Mouse (Mus musculus): Measurements from ENCODE around the gene Frmpd4. TPM values are rescaled to one million over a fixed set of nuclear protein-coding genes. Genes with fewer than 3 reads are reported as not detected.

Gene Frmpd4
- polyA plus RNA-seq, 1 experiment from 2014 or later: not detected

DNA sequence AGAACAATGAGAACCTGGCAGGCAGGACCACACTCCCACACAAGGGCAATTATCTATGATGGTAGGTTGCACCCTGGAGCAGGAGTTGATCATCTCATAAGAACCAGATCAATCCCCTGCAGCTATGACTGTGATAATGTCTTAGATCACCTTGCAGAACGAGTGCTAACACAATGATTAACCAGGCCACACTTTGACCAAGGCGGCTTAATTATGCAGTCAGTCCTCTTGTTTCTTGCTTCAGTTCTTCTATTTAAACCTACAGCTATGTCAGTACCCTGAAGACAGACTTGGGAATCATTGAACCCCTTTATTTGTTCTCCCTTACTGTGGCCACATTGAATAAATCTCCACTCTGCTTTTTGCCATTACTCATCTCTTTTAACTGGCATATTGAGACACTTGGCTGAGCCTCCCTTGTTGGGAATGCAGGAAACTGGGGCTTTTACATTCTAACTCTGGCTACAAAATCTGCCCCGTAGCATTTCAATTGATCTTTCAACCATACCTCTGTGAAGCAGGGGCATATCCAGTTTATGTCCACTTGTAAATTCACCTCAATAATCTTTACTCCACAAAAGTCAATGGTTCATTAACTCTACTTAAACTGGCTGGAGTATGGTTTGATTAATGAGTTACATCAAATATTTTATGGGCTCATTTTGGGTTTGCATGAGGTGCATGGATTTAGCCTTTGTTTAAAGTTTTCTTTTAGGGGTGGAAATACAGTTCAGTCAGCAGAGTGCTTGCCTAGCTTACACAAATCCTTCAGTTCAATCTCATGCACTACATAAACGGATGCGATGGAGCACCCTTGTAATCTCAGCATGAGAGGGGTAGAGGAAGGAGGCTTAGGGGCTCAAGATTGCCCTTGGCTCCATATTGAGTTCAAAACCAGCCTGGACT, 227.5 kb downstream of the Frmpd4 start:
- Histone ChIP-seq H3K27ac (no peak overlapping the region), H3K9me3 (replicated peaks) (no peaks in the 10 kb centered on the region), H3K4me3 (replicated peaks) (no peak overlapping the region), H3K27me3 (no peaks in the 10 kb centered on the region), H3K4me1 (replicated peaks) (no peaks in the 10 kb centered on the region), H3K9ac (no peak overlapping the region), H3K4me2 (no peak overlapping the region), H3K36me3 (no peaks in the 10 kb centered on the region)
- DNase-seq (no peak), ATAC-seq (ENCODE audit: low read depth) (no peak)
- 58% methylated on average over 5 of the region's 5 CpGs for WGBS (ENCODE audit: insufficient replicate concordance)

DNA sequence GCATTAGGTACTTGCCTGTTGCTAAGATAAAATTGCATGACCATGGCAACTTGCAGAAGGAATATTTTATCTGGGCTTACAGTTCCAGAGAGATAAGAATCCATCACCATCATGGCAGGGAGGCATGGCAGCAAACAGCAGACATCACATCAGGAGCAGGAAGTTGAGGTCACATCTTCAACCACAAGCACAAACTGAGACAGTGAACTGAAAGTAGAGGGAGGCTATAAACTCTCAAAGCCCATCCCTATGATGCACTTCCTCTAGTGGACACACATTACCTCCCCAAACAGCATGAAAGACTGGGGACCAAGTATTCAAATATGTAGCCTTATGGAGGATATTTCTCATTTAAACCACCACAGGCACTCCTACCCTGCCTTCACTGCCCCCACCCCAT, 238.8 kb downstream of the Frmpd4 start:
- no peak overlapping the region for H3K27ac ChIP-seq
- no peak overlapping the region for H3K9ac ChIP-seq
- DNase-seq (no peak), ATAC-seq (ENCODE audit: low read depth) (no peak)
- H3K4me1 ChIP-seq (replicated peaks): no peaks in the 10 kb centered on the region
- no peak overlapping the region for H3K4me3 ChIP-seq (replicated peaks)
- no peaks in the 10 kb centered on the region for H3K9me3 ChIP-seq (replicated peaks)
- H3K36me3 ChIP-seq: no peaks in the 10 kb centered on the region
- H3K4me2 ChIP-seq: no peak overlapping the region
- H3K27me3 ChIP-seq: no peaks in the 10 kb centered on the region

DNA sequence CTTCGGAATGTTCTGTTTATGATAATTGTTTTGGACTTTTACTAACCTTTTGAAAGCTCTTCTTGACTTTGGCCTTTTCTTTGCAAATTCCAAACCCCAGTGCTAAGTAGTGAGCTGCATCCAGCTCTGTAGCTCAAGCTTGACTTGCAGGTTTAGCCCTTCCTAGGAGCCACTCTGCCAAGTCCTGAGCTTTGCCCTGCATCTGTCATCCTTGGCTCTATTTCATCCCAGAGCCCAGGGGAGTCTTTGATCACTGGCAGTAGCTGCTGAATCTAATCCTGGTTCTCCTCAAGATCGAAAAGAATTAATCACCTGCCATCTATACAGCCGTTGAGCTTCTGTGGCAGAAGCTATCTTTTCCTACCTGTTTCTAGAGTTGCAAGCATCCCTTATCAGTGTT, 251.9 kb downstream of the Frmpd4 start:
- 64% methylated on average over 3 of the region's 3 CpGs for whole genome bisulfite sequencing (ENCODE audit: insufficient replicate concordance)
- H3K4me3 ChIP-seq (replicated peaks): no peak overlapping the region
- H3K27me3 ChIP-seq: no peaks in the 10 kb centered on the region
- no peaks in the 10 kb centered on the region for H3K9me3 ChIP-seq (replicated peaks)
- H3K4me1 ChIP-seq (replicated peaks): no peaks in the 10 kb centered on the region
- H3K27ac ChIP-seq: no peak overlapping the region
- H3K4me2 ChIP-seq: no peak overlapping the region
- no peak overlapping the region for H3K9ac ChIP-seq
- no peak for ATAC-seq (ENCODE audit: low read depth)
- no peak for DNase-seq
- H3K36me3 ChIP-seq: no peaks in the 10 kb centered on the region

DNA sequence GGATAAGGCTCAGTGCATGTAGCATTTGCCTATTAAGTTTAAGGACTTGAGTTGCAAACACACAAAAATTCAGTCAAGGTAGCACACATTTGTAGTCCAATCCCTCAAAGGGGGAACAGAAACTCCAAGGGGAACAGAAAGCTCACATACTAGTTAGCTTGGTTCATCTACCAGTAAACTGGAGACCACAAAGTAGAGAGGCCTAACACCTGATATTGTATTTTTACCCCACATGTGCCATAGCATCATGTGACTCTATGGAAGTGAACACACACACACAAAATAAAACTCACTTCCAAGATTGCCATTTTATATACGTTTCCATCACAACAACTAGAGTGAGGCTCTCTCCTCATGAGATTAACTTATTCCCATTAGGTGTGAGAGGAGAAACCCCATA, 264.9 kb downstream of the Frmpd4 start:
- no peaks in the 10 kb centered on the region for H3K4me1 ChIP-seq (replicated peaks)
- no peak overlapping the region for H3K4me3 ChIP-seq (replicated peaks)
- H3K9ac ChIP-seq: no peak overlapping the region
- 42% methylated on average over 1 of the region's 1 CpGs for WGBS (ENCODE audit: insufficient replicate concordance)
- no peaks in the 10 kb centered on the region for H3K36me3 ChIP-seq
- H3K27ac ChIP-seq: no peak overlapping the region
- no peak for DNase-seq
- H3K27me3 ChIP-seq: no peaks in the 10 kb centered on the region
- no peaks in the 10 kb centered on the region for H3K9me3 ChIP-seq (replicated peaks)
- no peak for ATAC-seq (ENCODE audit: low read depth)
- H3K4me2 ChIP-seq: no peak overlapping the region

DNA sequence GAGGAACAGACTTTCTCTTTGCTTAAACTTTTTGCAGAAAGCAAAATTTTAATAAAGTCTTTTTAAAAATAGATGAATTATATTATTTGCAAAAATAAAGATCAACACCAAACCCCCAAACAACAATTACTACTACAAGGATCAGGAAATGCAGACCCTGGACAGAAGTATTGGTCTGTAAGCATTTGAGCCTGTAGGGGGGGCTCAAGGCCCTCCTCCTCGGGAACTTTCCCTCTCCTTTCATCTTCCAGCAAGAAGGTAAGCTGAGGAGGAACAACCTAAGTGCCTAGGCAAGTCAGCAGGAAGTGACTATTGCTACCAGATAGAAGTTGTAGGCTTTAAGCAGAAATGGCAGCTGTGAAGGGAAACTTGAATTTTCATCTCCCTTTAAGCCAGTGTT, 266.9 kb downstream of the Frmpd4 start:
- H3K27me3 ChIP-seq: no peaks in the 10 kb centered on the region
- H3K4me3 ChIP-seq (replicated peaks): no peak overlapping the region
- WGBS (ENCODE audit: insufficient replicate concordance): 6% methylated on average over 1 of the region's 1 CpGs
- ATAC-seq (ENCODE audit: low read depth): no peak
- no peaks in the 10 kb centered on the region for H3K36me3 ChIP-seq
- H3K27ac ChIP-seq: no peak overlapping the region
- H3K9me3 ChIP-seq (replicated peaks): no peaks in the 10 kb centered on the region
- no peak overlapping the region for H3K9ac ChIP-seq
- H3K4me2 ChIP-seq: no peak overlapping the region
- no peak for DNase-seq
- H3K4me1 ChIP-seq (replicated peaks): no peaks in the 10 kb centered on the region

DNA sequence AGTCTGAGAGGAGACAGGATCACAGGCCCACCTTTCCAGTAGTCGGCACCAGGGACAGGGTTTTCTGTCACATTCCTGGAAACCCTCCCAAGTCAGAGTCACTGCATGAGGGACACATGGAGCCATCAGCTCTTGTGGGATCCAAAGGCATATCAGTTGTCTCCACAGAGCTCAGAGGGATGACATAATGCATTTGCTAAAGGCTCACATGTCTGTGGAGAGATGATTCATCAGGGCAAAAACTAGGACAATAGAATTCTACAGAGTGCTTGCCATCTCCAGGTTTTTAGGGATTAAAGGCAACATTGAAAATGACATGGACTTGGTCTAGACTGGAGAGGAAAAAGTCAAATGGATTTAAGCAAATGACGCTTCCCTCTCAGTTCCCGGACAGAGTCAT, 284.5 kb downstream of the Frmpd4 start:
- Histone ChIP-seq H3K9me3 (replicated peaks) (no peaks in the 10 kb centered on the region), H3K27ac (no peak overlapping the region), H3K4me2 (no peak overlapping the region), H3K9ac (no peak overlapping the region), H3K4me3 (replicated peaks) (no peak overlapping the region), H3K4me1 (replicated peaks) (no peaks in the 10 kb centered on the region), H3K27me3 (no peaks in the 10 kb centered on the region), H3K36me3 (no peaks in the 10 kb centered on the region)
- WGBS (ENCODE audit: insufficient replicate concordance): 79% methylated on average over 3 of the region's 3 CpGs
- DNase-seq: no peak
- ATAC-seq (ENCODE audit: low read depth): no peak

DNA sequence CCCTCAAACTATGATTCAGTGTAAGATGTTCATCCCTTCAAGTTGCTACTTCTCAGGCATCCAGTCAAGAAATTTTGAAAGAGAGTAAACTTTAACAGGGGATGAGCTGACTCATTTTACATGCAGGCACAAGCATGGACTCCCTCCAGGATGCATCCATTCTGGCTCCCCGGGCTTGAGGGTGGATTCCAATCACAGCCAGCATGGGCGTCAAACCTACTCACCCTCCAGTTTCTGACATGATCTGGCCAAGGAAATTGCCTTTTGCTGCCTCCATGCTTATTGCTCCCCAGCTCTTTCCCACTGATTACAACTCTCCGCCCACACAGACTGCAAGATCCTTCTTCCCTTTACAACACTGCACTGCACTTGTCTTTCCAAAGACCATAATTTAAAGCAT, 370.0 kb downstream of the Frmpd4 start:
- Histone ChIP-seq H3K9me3 (replicated peaks) (no peaks in the 10 kb centered on the region), H3K9ac (no peak overlapping the region), H3K36me3 (no peaks in the 10 kb centered on the region), H3K4me3 (replicated peaks) (no peak overlapping the region), H3K4me1 (replicated peaks) (no peaks in the 10 kb centered on the region), H3K27ac (no peak overlapping the region), H3K4me2 (no peak overlapping the region), H3K27me3 (no peaks in the 10 kb centered on the region)
- WGBS (ENCODE audit: insufficient replicate concordance): 51% methylated on average over 3 of the region's 3 CpGs
- DNase-seq (no peak), ATAC-seq (ENCODE audit: low read depth) (no peak)

DNA sequence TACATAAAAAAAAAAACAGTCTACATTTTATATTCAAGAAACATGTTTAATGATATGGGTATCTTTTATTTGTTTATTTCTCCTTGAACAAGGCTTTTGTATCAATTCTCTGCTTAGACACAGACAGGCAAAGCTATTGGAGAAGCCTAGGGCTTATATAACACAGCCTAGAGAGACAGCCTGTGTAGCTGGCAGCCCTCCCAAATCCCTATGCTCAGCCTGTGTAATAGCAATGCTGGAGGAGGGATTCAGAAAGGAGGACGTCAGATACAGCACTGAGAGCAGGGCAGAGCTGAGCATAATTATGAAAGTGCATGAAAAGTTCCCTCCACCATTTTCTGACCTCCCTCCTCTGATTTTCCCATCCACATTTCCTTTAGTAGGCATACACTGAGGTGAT, 385.1 kb downstream of the Frmpd4 start:
- no peak overlapping the region for H3K4me2 ChIP-seq
- H3K27me3 ChIP-seq: no peaks in the 10 kb centered on the region
- H3K9ac ChIP-seq: no peak overlapping the region
- 30% methylated on average over 1 of the region's 1 CpGs for WGBS (ENCODE audit: insufficient replicate concordance)
- no peak overlapping the region for H3K4me3 ChIP-seq (replicated peaks)
- no peaks in the 10 kb centered on the region for H3K4me1 ChIP-seq (replicated peaks)
- H3K27ac ChIP-seq: no peak overlapping the region
- H3K36me3 ChIP-seq: no peaks in the 10 kb centered on the region
- no peaks in the 10 kb centered on the region for H3K9me3 ChIP-seq (replicated peaks)
- DNase-seq: no peak
- ATAC-seq (ENCODE audit: low read depth): no peak

DNA sequence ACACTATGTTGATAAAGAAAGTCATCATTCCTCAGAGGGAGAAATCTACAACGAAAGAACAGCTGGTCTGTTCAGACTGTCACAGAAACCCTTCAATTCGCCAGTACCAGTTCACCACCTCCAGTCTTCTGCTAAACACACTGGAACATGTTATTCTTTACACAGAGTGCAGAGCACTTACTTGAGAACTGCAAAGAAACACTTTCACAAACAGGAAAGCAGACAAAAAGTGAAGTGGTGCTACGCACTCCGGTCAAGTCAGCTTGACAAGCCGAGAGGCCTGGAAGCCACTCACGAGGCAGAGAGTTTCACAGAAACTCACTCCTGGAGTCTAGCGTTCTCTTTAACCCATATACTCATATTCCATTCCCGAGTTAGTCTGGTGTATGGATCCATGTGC, 387.5 kb downstream of the Frmpd4 start:
- DNase-seq: no peak
- H3K4me1 ChIP-seq (replicated peaks): no peaks in the 10 kb centered on the region
- H3K9me3 ChIP-seq (replicated peaks): no peaks in the 10 kb centered on the region
- H3K36me3 ChIP-seq: no peaks in the 10 kb centered on the region
- H3K9ac ChIP-seq: no peak overlapping the region
- H3K27ac ChIP-seq: no peak overlapping the region
- H3K4me3 ChIP-seq (replicated peaks): no peak overlapping the region
- ATAC-seq (ENCODE audit: low read depth): no peak
- H3K27me3 ChIP-seq: no peaks in the 10 kb centered on the region
- WGBS (ENCODE audit: insufficient replicate concordance): 62% methylated on average over 8 of the region's 8 CpGs
- H3K4me2 ChIP-seq: no peak overlapping the region

DNA sequence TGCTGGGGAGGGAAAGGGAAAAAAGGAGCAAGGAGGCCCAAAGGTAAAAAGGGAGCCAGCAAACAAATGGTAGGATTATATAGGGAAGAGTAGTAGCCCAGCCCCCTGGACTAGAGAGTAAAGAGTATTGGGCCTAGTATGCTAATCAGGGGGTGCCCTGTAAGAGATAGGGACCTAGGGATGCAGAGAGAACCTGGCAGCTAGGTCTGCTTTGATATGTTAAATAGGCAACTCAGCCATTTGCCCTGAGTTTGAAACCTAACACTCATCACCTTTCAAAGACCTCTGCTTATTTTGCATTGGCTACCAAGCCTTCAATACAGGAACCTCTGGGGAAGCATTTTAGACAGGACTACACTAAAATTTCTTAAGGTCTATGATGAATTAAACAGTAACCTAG, 414.0 kb downstream of the Frmpd4 start:
- Histone ChIP-seq H3K4me3 (replicated peaks) (no peak overlapping the region), H3K4me1 (replicated peaks) (no peaks in the 10 kb centered on the region), H3K9ac (no peak overlapping the region), H3K36me3 (no peaks in the 10 kb centered on the region), H3K27ac (no peak overlapping the region), H3K4me2 (no peak overlapping the region), H3K27me3 (no peaks in the 10 kb centered on the region), H3K9me3 (replicated peaks) (no peaks in the 10 kb centered on the region)
- DNase-seq (no peak), ATAC-seq (ENCODE audit: low read depth) (no peak)

DNA sequence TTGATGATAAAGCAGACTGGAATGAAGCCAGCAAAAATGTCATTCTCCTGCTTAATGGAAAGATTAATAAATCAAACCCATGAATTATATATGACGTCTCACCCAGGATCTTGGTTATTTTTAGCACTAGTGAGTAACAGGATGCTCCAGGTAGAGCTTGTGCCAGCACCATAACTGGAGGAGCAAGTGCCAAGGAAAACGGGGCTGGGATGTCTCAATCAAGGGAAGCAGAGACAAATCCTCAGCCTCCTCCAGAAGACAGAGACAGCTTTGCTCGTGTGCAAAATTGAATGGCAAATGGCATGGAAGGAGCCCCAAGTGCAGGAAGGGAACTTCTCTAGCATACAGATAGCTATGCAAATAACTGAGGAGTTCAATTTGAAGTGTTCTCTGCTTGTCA, 418.2 kb downstream of the Frmpd4 start:
- H3K4me1 ChIP-seq (replicated peaks): no peaks in the 10 kb centered on the region
- no peaks in the 10 kb centered on the region for H3K9me3 ChIP-seq (replicated peaks)
- DNase-seq (no peak), ATAC-seq (ENCODE audit: low read depth) (no peak)
- no peaks in the 10 kb centered on the region for H3K36me3 ChIP-seq
- no peak overlapping the region for H3K27ac ChIP-seq
- no peaks in the 10 kb centered on the region for H3K27me3 ChIP-seq
- no peak overlapping the region for H3K4me2 ChIP-seq
- H3K9ac ChIP-seq: no peak overlapping the region
- no peak overlapping the region for H3K4me3 ChIP-seq (replicated peaks)
- WGBS (ENCODE audit: insufficient replicate concordance): 44% methylated on average over 3 of the region's 3 CpGs

DNA sequence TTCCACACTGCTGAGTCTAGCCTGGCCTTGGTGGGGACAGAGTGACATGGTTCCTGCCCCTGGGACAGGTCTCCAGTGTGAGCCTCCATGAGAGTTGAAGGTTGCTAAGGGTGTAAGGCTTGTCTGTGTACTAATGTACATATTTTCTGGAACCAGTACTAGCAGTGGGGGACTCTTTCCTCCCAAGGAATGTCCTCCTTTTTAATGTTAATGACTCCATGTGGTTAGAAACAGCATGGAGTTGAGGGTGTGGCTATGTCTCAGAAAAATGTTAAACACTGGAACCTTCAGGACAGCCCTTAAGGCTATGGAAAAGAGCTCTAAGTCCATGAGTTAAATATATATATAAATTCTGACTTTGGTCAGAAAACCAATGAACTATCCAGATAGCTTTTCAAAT, 436.0 kb downstream of the Frmpd4 start:
- no peak overlapping the region for H3K27ac ChIP-seq
- H3K27me3 ChIP-seq: no peaks in the 10 kb centered on the region; the same call in 1 of the 2 replicates
- H3K4me3 ChIP-seq (replicated peaks): no peak overlapping the region
- no peaks in the 10 kb centered on the region for H3K4me1 ChIP-seq (replicated peaks)
- H3K4me2 ChIP-seq: no peak overlapping the region
- no peaks in the 10 kb centered on the region for H3K9me3 ChIP-seq (replicated peaks)
- no peak overlapping the region for H3K9ac ChIP-seq
- DNase-seq (no peak), ATAC-seq (ENCODE audit: low read depth) (no peak)
- no peaks in the 10 kb centered on the region for H3K36me3 ChIP-seq

Data from liver, embryonic 13.5 days (tissue).